Mouse (Mus musculus) inflammation-experienced regulatory T-cells (primary cell): ENCODE data around the gene Marf1. TPM values are rescaled to one million over a fixed set of nuclear protein-coding genes. Genes with fewer than 3 reads are reported as not detected.

ENCODE experiments used
- polyA plus RNA-seq, 2 experiments: library from polyadenylated mRNA; unstranded; fragments of 100-300 nt; shearing (Covaris generic); gene quantifications; one replicate each; pipeline ENCODE4 v1.2.1; 2017

The Marf1 gene
- polyA plus RNA-seq, result 1 to 10 TPM; 6.5 to 7.2 TPM

DNA sequence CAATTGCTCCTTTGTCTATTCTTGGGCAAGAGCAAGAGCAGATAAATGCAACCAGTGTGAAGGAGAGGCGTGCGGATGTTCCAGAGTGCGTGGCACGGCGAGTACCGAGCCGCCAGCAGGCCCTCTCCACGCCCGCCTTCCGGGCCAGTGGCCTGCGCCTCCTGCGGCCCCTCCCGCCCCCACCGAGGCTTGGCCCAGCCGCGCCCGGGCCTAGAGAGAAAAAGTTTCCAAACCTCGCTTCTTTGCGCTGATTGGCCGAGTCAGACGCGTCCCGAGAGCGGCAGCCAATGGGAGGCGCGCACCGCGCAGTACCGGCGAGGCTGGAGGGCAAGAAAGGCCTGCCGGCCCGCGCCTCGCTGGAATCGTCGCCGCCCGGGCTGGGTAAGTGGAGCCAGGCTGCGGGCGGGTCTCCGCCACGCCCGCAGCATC lies at the start of gene Marf1, which contains the start of gene Nde1:
Marf1 (minus strand) TSS at position 364 of the 429 bp plus-strand sequence.
Nde1 (plus strand) TSS at position 288 of the 429 bp plus-strand sequence.

Other genes starting within 250 kb of the Marf1 start
- 1 to 10 TPM in 1 of 2 experiments, under 1 TPM in 1; 0.19 to 3.1 TPM for gene 2900011O08Rik, start 176.7 kb downstream of the Marf1 start, polyA plus RNA-seq
- 1 to 10 TPM in 1 of 2 experiments, under 1 TPM in 1; 0.74 to 1.2 TPM for gene Ifitm7, start 176.5 kb downstream of the Marf1 start, polyA plus RNA-seq
- 10 to 100 TPM; 75.7 to 91.9 TPM for gene Nde1, start 76 bp downstream of the Marf1 start, polyA plus RNA-seq
- under 1 TPM; 0.13 to 0.17 TPM for gene Myh11, start 128.0 kb upstream of the Marf1 start, polyA plus RNA-seq
- gene Fopnl, start 154.1 kb upstream of the Marf1 start, polyA plus RNA-seq, result 100 to 1,000 TPM in 1 of 2 experiments, 10 to 100 TPM in 1; 85.2 to 115 TPM
- gene Abcc1, start 198.2 kb upstream of the Marf1 start, polyA plus RNA-seq, result 10 to 100 TPM; 30.9 to 35.4 TPM